Mouse (Mus musculus): ENCODE results near the gene Samd10.

Gene Samd10

GRCm38 (mm10) chr2:181577126-181577525, 21.9 kb downstream of the Samd10 start:
- no peak for DNase-seq (ENCODE audit: low spot score)

GRCm38 (mm10) chr2:181576613-181577012, 22.4 kb downstream of the Samd10 start:
- DNase-seq (ENCODE audit: low spot score): no peak

- no peak for DNase-seq (ENCODE audit: low spot score)
These were observed 24.0 kb downstream of the Samd10 start for GRCm38 (mm10) chr2:181574921-181575545.

GRCm38 (mm10) chr2:181573961-181574360, 25.1 kb downstream of the Samd10 start:
- DNase-seq (ENCODE audit: low spot score): no peak

GRCm38 (mm10) chr2:181572921-181573920, 25.8 kb downstream of the Samd10 start:
- no peak for DNase-seq (ENCODE audit: low spot score)

GRCm38 (mm10) chr2:181571941-181572670, 26.9 kb downstream of the Samd10 start:
- no peak for DNase-seq (ENCODE audit: low spot score)

- DNase-seq (ENCODE audit: low spot score): no peak
These were observed 28.0 kb downstream of the Samd10 start for GRCm38 (mm10) chr2:181570921-181571595.

GRCm38 (mm10) chr2:181570375-181570774, 28.6 kb downstream of the Samd10 start:
- no peak for DNase-seq (ENCODE audit: low spot score)

- DNase-seq (ENCODE audit: low spot score): no peak
These were observed 29.2 kb downstream of the Samd10 start for GRCm38 (mm10) chr2:181569856-181570255.

- peak; percentile 43 for DNase-seq (ENCODE audit: low spot score)
These were observed 30.6 kb downstream of the Samd10 start for GRCm38 (mm10) chr2:181568272-181569008.

GRCm38 (mm10) chr2:181567338-181567737, 31.7 kb downstream of the Samd10 start:
- DNase-seq (ENCODE audit: low spot score): no peak

- DNase-seq (ENCODE audit: low spot score): no peak
These were observed 45.2 kb downstream of the Samd10 start for GRCm38 (mm10) chr2:181553772-181554171.

- no peak for DNase-seq (ENCODE audit: low spot score)
These were observed 48.8 kb downstream of the Samd10 start for GRCm38 (mm10) chr2:181550233-181550632.

- no peak for DNase-seq (ENCODE audit: low spot score)
These were observed 50.3 kb downstream of the Samd10 start for GRCm38 (mm10) chr2:181548682-181549081.

GRCm38 (mm10) chr2:181548227-181548626, 50.8 kb downstream of the Samd10 start:
- DNase-seq (ENCODE audit: low spot score): no peak

- DNase-seq (ENCODE audit: low spot score): no peak
These were observed 52.9 kb downstream of the Samd10 start for GRCm38 (mm10) chr2:181546142-181546541.

All from ovary, postnatal 14 days (tissue).